Mouse (Mus musculus) urinary bladder, adult 18-20 months (tissue): ENCODE results near the gene Enpp4.

Experiments
- DNase-seq, 2 experiments: peaks; one replicate each; pipeline ENCODE4 v3.0.0; 2022; ENCODE audit warnings: low spot score in 2 of 2, mixed read lengths in 2 of 2

Gene Enpp4

DNA sequence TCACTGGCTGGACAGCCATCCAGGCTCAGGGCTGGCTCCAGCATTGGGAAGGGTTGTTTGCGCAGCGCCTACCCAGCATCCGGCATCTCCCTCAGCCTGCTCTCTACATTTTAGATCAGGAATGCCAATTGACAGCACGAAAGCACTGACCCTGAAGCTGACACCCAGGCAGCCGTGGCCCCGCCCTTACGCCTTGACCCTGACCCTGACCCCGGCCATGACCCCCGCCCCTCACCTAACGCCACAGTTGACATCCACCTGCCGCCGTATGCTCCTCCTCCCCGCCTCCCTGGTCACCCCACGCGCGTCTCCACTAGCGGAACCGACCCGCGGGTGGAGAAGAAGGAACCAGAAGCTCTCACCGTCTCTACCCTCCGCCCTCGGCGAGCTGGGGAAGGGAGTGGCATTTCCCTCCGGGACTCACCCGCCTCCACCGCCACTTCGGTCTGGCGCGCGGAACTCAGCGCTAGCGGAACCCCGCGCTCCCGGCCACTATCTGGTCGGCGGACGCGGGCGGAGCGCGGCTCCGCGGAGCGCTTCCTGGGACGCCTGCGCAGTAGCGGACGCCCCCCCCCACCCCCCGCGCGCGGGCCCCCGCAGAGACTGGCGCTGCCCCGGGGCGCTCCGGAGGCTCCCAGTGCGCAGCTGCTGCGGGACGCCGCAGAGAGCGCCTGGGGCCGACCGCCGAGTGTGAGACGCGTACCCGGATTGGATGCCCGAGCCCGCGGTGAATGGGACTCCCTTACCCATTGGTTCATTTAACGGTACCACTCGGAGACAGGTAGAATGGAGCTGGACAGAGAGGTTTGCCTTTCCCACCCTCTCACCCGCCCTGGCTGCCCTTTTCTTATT lies at the start of gene Enpp4:
Enpp4 (minus strand) TSS at position 523 of the 852 bp plus-strand sequence.
- peak; percentile 83 to 85 for DNase-seq

DNA sequence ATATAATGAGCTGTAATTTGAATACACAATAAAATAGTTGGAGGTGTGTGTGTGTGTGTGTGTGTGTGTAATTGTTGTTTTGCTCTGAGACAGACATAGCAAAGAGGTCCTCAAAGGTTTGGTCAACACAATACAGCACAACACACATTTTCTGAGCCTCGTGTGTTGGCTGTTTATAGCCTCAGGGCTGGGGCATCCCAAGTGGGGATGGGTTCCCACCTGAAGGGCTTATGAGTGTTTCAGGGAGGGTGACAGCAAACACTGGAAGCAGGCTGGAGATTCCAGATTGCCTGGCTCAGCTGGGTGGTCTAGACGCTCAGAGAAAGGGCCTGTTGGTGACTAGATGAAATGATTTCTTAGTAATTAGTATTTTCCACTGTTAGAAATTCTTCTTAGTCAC lies 49.6 kb upstream of the Enpp4 start:
- no peak for DNase-seq

DNA sequence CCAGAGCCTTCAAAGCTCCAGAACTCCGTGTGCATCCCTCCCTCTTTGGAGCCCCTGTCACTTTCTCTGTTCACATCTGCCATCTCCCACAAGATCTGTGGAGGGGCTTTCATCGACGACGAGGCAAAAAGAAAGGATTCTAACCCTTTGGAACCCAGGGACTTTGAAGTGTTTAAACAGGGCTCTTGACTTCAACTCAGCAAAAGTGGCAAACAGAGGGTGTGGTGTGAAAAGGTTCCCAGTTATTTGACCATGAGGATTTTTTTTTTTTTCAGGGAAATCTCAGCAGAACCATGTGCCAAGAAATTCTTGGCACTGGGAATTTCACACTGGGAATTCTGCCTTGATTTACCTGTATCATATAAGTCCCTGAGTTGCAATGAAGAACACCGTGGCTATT lies 48.3 kb upstream of the Enpp4 start:
- no peak for DNase-seq

DNA sequence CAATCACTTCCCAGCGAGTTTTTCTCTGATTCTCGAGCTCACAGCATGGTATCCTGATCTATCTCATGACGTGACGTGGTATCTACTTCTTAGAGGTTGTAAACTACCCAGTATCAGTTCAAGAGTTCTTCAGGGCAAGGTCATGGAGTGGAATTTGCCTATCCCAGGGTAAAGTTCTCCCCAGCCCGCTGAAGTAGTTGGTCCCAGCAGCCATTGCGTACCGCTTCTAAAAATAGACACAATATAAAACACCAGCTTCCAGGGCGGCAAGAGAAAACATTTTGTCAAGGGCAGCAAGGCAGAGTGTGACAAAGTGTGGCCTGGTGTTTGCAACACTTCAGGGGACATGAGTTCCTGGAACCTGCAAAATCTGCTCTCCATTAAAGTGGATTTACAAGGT lies 46.3 kb upstream of the Enpp4 start:
- DNase-seq, result no peak

DNA sequence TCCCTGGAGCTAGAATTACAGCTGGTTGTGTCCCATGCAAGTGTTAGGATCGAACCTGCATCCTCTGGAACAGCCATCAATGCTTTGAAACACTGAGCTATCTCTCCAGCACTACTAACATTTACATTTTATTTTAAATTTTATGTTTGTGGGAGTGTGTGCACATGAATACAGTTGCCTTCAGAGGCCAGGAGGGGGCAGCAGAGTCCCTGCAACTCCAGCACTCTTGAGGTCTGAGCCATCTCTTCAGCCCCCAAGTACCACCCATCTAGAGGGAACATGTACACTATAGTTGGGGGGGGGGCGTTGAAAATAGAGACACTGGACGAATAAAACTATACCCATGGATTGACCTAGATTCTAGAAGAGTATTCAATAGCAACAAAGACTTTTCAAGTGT lies 45.5 kb upstream of the Enpp4 start:
- peak in 1 of 2 experiments; percentile 8 for DNase-seq

DNA sequence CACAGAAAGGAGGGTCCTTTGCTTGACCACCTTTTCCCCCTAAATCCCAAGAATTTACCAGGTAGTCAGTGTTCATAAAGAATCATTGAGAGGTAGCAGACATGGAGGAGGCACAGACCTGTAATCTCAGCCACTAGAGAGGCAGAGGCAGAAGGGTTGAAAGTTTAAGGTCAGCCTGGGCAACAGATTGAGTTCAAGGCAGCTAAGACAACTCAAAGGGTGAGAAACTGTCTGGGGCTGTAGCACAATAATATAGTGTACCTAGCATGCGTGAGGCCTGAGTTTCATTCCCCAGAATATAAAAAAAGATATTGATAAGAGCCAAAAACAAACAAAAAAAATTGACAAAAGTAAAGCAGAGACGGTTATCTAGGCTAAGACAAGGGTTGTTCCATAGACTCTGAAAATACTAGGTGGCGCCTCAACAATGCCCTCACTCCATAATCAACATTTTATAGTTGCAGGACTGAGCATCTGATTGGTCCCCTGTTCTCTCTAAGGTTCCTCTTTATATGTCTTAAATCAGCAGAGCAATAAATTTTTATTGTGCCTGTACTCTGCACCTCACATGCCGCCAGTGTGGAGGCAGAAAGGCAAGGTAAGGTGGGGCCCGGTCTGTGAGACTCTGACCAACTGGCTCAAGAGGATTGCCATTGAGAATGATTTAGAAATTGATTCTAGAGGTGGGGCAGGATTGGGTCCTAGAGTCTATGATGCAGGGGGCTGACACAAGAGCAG lies 42.7 kb upstream of the Enpp4 start:
- no peak for DNase-seq

DNA sequence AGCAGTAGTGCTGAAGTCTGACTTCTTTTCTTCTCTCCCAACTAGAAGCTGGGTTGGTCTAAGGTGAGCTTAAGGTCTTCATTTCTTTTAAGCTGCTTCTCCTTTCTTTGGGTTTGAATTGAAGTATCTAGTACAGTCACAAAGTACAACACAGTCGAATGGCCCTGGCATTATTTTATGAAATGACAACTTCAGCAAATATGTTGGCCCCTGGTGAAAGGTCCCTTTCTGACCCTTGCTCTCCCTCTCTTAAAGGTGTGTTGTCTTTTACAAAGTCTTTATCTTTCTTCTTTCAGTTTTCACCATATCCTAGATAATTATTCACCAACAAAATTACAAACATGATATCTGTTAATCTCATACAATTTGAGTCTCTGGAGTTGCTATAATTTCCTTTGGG lies 40.2 kb upstream of the Enpp4 start:
- no peak for DNase-seq

DNA sequence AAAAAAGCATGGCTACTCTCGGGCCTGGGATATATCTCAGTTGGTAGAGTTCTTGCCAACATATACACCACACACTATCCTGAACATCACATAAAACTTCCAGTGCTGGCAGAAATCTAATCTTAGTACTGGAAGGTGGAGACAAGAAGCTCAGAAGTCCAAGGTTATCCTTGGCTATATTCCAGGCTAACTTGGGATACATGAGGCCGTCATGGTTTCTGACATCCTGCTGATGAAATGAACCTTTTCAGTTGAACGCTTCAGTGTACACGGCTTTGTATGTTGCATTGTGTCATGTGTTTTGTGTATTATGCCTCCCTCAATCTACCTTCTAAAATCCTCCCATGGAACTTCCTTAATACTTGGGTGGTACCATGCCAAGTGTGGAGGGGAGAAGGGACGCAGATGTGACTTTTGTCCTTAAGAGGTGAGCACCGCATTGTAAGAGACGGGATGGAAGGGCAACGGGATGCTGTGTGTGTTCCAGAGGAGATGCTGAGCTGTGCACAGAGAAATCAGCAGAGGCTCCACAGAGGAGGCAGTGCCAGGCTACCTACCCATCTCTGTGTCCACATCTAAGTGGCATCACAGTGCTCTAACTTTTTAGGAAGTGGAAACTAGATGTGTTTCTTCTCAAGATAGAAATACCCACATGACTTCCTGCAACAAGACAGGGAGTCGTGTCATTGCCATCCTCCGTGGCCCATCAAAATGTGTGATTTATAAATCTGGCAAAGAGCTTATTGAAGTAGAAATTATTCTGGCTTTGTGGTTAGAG lies 31.4 kb upstream of the Enpp4 start:
- no peak for DNase-seq

DNA sequence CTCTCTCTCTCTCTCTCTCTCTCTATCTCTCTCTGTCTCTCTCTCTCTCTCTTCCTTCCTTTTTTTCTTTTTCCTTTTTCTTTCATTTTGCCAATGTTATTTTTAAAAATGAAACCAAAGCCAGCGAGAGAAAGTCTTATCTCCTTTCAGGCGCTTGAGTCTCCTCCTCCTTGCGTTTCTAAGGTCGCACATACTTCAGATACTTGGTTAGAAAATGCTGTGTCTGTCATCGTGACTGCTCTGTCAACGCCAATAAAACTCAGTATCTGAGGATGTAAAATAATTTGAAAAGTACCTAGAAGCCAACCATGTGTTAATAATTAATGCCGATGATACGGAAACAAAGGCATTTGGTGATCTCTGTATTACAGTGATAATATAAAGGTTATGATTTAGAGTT lies 30.4 kb upstream of the Enpp4 start:
- DNase-seq, result no peak

DNA sequence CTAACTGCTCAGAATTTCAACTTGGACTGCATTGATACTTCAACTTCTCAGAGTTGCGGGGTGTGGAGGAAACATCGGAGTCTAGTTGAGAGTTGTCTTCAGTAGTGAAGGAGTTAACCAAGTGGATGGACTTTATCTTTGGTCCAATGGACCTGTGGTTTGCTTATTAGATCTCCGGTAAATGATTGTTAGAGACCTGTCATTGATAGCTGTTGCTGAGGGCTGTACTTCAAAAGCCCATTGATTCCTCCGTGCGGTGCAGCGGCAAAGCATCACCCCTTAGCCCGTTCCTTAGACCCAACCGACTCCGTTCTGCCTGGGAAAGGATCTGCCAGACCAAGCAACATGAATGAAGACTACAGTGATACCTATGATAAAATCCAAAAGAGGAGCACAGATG lies 28.9 kb upstream of the Enpp4 start:
- no peak for DNase-seq

DNA sequence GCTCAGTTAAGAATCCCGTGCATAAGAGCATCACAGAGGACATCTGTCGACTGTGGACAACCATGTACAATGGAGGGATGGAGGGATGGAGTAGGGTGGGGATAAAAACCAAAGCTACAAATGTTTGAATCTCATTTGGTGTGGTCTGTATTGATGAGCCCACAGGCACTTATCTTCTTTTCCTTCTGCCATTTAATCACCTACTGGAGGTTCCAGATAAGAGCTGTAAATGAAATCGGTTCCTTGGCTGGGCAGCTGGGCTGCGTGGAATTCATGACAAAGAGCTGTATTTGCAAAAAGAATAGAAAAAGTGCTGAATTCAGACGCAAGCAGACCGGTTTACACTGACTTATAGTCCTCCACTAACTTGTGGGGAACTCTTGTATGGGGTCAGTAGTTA lies 28.5 kb upstream of the Enpp4 start:
- no peak for DNase-seq

DNA sequence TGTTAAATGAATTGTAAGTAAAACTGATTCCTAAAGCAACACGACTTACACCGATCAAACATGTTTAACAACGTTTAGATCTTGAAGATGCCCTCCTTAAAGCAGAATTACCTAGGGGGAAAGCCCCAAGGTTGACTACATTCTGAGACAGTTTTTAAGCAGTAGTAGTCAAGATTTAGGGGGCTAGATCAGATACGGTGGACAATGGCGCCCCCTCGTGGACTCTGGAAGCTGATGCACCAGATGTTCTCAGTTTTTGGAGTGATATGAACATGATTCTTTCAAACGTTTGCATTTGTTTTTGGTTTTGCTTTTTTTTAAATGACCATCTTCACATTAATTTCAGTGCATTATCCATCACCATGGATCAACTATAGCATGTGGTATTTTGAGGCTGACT lies 24.8 kb upstream of the Enpp4 start:
- DNase-seq, result peak; percentile 44 to 61

DNA sequence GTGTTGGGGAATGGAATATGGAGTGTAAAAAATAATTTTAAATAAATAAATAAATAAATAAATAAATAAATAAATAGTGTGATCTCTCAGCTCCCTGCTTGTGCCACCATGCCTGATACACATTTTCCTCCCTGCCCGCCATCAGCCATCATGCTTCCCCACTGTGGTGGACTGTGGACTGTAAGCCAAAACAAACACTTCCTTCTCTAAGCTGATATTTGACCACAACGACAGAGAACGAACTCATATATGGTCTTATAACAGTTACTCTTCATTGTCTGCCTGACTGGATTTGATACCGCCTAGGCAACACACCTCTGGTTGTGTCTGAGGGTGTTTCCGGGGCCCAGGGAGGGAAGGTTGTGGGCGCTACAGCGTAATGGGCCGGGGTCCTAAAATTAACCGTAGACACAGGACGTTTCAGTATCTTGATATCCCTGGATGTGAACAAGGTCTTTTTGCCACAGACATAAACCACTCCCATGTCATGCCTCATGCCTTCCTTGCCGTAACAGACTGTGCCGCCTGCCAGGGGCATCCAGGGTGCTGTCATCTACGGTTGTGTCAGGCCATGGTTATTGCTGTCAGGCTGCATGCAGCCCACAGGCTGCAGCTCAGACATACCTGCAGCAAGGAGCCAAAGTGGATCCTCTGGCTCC lies 23.6 kb upstream of the Enpp4 start:
- DNase-seq, result no peak

DNA sequence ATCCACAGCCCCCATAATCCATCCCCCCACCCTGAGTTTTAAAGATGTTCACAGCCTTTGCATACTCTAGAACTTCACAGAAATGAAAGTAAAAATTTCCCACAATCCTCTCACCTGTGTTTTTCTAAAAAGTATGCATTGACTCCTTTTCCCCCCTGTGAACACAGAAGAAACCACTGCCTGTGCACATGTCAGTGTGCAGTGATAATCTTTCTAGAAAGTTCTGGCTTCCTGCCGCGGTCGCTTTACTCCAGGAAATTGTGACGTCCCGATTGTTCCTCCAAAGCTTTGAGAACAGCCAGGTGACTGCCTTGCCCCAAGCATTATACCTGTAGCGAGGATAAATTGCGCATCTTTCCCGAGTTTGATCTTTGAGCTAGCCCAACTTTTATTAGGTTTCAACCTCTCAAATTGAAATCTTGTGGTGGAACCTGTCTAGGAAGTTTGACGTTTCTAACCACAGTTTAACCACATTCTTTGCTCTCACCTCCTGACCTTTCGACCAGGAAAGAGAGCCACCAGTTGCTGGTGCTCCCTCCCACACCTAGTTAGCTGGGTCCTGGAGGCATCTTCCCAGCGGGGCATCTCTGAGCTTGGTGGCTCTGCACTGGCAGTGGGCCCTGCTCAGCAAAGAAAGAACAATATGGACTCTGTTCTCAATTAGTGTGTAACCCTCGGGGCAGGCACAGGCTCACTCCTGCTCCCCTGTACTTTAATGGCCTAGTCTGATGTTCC lies 15.9 kb upstream of the Enpp4 start:
- peak; percentile 23 to 30 for DNase-seq

DNA sequence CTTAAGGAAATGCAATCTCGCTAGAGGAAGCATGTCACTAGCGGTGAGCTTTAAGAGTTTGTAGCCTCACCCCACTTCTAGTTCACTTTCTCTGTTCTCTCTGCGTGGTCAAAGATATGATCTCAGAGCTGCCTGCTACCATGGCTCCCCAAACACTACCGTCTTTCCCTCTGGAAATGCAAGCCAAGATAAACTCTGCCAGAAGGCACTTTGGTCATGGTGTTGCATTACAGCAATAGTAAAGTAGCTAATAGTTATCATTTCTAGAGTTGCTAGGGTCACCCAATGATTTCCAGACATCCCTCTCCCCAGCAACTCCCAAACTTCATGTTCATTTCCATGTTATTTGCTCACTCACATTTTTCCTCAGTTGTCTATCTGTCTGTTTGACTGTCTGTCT lies 12.6 kb upstream of the Enpp4 start:
- no peak for DNase-seq

DNA sequence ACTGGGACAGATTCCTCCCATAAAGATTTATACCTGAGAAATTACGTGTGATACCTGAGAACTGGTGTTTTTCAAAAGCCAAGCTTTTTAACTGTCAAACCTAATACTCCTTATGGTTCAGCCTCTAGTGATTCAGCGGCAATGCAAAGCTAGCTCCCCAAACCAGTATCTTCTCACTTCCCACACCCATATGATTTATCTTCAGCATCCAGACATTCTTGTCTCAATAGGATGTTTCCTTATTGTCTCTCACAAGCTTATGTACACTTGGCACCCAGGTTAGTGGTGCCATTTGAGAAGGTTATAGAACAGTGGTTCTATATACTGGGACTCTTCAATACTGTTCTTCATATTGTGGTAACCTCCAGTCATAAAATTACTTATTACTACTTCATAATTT lies 12.1 kb upstream of the Enpp4 start:
- no peak for DNase-seq

DNA sequence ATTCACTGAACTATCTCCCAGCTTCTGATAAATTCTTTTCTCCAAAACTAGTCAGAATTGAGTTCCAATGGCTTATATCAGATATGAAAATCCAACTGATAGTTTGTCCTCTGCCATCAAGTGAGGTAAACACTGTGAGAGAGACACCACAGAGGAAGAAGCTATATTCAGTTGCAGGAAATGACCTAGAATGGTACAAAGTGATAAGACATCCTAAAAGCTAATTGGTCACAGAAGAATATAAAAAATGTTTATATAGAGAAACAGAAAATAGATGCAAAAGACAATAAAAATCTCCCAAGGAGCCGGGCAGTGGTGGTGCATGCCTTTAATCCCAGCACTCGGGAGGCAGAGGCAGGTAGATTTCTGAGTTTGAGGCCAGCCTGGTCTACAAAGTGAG lies 11.0 kb upstream of the Enpp4 start:
- no peak for DNase-seq

DNA sequence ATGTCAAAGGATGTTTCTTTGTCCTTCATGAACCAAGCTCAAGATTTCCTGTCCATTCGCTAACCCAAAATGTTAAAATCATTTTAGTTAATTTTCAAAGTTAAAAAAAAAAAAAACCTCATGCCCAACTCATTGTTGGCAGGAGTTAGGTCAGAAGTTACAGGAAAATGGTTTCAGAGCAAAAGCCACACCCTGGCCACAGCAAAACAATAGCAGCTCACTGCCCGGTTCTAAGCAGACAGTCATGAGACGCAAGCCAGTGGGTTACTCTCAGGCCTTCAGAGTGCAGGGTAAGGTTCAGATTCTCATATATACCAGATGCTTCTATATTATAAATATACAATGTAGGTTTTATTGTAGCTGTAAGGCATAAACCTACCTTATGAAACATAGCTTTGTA lies 2.7 kb upstream of the Enpp4 start:
- DNase-seq, result no peak

DNA sequence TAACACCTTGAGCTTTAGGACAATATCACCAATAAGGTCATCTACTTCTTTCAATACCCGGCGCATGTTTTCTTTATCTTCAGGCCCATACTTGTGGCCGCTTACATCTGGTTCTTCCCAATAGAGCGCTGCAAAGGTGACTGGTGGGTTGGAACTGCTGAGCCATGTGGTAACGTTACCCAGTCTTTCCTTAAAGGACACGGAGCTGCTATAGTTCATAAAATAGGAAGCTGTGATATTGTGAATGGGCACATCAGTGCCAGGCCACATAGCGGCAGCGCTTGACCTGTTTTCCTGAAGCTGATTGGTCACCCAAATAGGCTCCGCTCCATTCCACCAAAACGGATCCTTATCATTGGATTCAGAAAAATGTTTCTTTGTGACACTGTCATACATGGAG lies 3.6 kb downstream of the Enpp4 start:
- DNase-seq, result no peak

DNA sequence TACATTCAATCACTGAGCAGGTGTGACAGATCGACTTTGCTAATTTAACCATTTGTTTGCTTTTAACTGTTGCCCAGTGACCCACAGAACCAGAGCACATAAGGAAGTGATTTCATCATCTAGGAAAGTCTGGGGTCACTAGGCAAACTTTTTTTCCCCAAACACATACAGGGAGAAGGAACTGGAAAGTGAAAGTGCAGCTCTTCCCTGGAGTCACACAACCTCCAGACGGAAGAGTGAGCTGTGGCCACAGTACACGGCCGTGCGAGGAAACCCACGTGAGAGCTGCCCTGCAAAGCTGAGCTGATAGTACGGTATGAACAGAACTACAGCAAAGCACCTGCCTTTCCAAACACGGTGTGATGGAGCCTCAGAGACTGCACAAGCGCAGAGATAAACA lies 4.7 kb downstream of the Enpp4 start:
- no peak for DNase-seq

DNA sequence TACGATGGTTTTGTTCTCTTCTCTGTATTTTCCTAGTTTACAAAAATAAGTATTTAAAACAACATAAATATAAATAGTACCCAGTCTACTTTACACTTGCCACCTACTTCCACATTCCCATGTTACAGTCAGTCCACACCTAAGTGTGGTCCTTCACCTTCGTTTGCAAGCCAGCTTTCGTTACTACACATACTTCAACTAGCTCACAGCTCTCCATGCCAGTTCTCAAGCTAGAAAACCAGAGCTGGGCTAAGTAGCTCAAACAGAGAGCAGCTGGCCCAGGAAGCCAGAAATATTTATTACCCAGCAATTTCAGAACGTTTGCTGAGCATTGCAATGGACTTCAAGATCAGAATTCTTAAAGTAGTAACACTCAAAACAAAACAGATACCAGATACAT lies 5.1 kb downstream of the Enpp4 start:
- no peak for DNase-seq
